Mouse (Mus musculus) forebrain, embryonic 10.5 days (tissue): ENCODE results near the gene Fnbp1. TPM values are rescaled to one million over a fixed set of nuclear protein-coding genes. Genes with fewer than 3 reads are reported as not detected.
A peak's percentile ranks its signal among the peaks of the same experiment; 100 is the strongest.

Source experiments
- DNase-seq: peaks from one replicate; pipeline ENCODE4 v3.0.0-alpha.2; 2017; ENCODE audit warnings: low spot score; ENCODE audit errors: extremely low spot score
- H3K27ac ChIP-seq: fragments of 300-500 bp; sonication (generic); 2 replicates; pipeline ENCODE4 v1.5.1; 2016; ENCODE audit warnings: mild to moderate bottlenecking
- H3K27me3 ChIP-seq: fragments of 300-500 bp; sonication (generic); 2 replicates; pipeline ENCODE4 v1.6.1; 2016; ENCODE audit warnings: mild to moderate bottlenecking; ENCODE audit not compliant: poor library complexity, severe bottlenecking
- H3K36me3 ChIP-seq: fragments of 300-500 bp; sonication (generic); replicated peaks from 2 replicates; pipeline ENCODE4 v1.6.1; 2016; ENCODE audit warnings: mild to moderate bottlenecking, moderate library complexity
- H3K4me1 ChIP-seq: fragments of 300-500 bp; sonication (generic); 2 replicates; pipeline ENCODE4 v1.6.1; 2016
- H3K4me3 ChIP-seq: fragments of 300-500 bp; sonication (generic); 2 replicates; pipeline ENCODE4 v1.5.1; 2016; ENCODE audit warnings: mild to moderate bottlenecking, moderate library complexity
- H3K9me3 ChIP-seq: fragments of 300-500 bp; sonication (generic); 2 replicates; pipeline ENCODE4 v1.6.1; 2016; ENCODE audit warnings: mild to moderate bottlenecking, moderate library complexity
- WGBS: fragments of 180-500 bp; shearing (Covaris S2); methylation state at CpG from one replicate; pipeline ENCODE4 v1.1.7; 2016; 5-methylcytosine and 5-hydroxymethylcytosine counted together
- polyA plus RNA-seq: library from polyadenylated mRNA; unstranded; fragments of >200 nt; fragmentation: Nextera tagmentation; extraction: Ambion mirVana; gene quantifications from 2 replicates; pipeline ENCODE4 v1.2.1, GENCODE M21; 2016

The Fnbp1 gene
- polyA plus RNA-seq, 1 experiment from 2014 or later, result 13.3 TPM

DNA sequence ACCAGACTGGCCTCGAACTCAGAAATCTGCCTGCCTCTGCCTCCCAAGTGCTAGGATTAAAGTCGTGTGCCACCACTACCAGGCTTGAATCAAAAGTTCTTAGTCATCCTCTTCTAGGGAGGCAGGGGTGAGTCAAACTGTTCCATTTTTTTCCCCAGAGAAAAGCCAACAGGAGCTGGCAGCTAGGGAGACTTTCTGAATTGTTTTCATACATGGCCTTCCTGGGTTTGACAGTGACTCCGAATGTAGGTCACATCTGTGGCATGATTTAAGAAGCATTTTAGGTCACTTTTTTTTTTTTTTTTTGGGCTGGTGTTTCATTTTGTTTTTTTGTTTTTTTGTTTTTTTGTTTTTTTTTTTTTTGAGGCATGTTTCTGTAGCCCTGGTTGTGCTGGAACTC, 23.6 kb downstream of the Fnbp1 start:
- Histone ChIP-seq H3K4me1 (peaks cover 17% of the 10 kb centered on the region), H3K27me3 (no peaks in the 10 kb centered on the region), H3K27ac (no peak overlapping the region), H3K9me3 (peaks cover 4% of the 10 kb centered on the region; the same call in 1 of the 2 replicates), H3K4me3 (no peak overlapping the region), H3K36me3 (0 out of 2 replicates have a peak, but pooled peaks cover 3% of the 10 kb centered on the region)
- 90% methylated on average over 3 of the region's 3 CpGs for WGBS
- DNase-seq, result no peak

DNA sequence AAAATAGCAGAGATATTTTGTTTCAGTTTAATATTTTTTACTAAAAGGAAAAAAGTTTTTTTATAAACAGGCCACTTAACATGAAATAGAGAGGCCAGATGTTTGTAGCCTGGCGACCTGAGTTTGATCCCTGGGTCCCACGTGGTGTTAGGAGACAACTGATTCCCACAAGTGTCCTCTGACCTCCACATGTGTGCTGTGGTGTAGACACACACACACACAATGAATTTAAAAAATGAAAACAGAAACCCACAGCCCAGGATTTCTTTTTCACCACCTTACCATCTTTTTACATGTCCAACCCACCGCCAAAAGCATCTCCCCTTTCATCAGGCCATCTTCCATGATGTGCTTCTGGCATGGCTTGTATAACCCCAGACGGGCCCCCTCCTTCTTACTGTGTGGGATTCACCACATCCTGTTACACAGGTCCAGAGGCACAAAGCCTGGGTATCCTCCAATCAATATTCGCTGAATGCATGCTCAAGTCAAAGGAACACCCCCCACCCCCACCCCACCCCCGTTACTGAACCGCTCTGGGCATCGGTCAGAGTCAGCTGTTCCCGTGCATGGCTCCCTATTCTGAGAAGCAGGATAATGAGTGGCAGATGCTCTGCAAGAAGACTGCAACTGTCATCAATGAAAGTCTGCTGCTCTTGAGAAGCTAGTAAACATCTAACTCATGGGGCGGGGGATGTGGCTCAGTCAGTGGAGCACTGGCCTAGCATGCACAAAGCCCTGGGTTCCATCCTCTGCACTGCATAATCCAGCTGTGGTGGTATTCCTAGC, 25.7 kb downstream of the Fnbp1 start:
- H3K36me3 ChIP-seq, result 0 out of 2 replicates have a peak, but pooled peaks cover 3% of the 10 kb centered on the region
- peak overlapping the region; percentile 51 for H3K27ac ChIP-seq
- H3K9me3 ChIP-seq, result peaks cover 4% of the 10 kb centered on the region; the same call in 1 of the 2 replicates
- no peaks in the 10 kb centered on the region for H3K27me3 ChIP-seq
- peaks cover 17% of the 10 kb centered on the region for H3K4me1 ChIP-seq
- no peak for DNase-seq
- H3K4me3 ChIP-seq, result no peak overlapping the region
- 71% methylated on average over 10 of the region's 10 CpGs for WGBS

DNA sequence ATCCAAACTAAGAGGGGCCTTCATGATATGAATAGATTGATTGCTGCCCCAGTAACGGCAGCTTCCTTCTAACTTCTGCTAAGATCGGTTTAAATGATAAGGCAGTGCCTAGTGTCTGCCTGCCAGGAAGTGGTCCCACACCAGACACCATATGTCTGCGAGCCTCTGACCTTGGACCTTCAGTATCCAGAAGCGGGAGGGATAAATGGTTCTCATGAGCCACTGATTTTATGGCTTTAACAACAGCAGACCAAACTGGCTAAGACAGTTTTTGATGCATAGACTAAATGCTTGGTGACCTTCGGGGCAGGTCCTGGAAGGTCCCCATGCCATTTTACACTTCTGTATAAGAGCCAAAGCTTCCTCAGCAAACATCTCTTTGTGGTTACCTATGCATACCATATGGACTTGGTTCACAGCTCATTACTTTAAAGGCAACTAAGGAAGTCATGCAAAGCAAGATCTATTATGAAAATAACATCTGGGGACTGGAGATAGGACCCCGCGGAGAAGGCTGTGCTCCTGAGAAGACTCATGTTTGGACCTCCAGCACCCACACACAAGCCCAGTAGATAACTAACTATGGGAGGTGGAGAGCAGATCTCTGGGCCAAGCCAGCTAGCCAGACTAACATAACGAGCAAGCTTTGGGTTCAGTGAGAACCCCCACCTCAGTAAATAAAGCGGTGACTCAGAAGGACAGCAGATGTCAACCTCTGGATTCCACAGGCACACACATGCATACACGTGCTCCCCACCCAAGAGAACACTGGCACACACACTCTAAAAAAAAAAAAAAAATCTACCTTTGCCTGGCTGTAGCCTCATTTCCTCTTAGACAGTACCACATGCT, 26.5 kb downstream of the Fnbp1 start:
- H3K36me3 ChIP-seq, result 0 out of 2 replicates have a peak, but pooled peaks cover 3% of the 10 kb centered on the region
- no peak for DNase-seq
- H3K27me3 ChIP-seq, result no peaks in the 10 kb centered on the region
- H3K4me3 ChIP-seq, result no peak overlapping the region
- H3K27ac ChIP-seq, result no peak overlapping the region
- peaks cover 4% of the 10 kb centered on the region; the same call in 1 of the 2 replicates for H3K9me3 ChIP-seq
- H3K4me1 ChIP-seq, result peaks cover 17% of the 10 kb centered on the region
- 70% methylated on average over 10 of the region's 10 CpGs for WGBS

- no peaks in the 10 kb centered on the region for H3K27me3 ChIP-seq
- peaks cover 4% of the 10 kb centered on the region; the same call in 1 of the 2 replicates for H3K9me3 ChIP-seq
- H3K36me3 ChIP-seq, result 0 out of 2 replicates have a peak, but pooled peaks cover 3% of the 10 kb centered on the region
- H3K4me3 ChIP-seq, result no peak overlapping the region
- DNase-seq, result no peak
- whole genome bisulfite sequencing, result 100% methylated on average over 2 of the region's 2 CpGs
- H3K4me1 ChIP-seq, result peaks cover 21% of the 10 kb centered on the region
- no peak overlapping the region for H3K27ac ChIP-seq
Measured at GRCm38 (mm10) chr2:31114205-31114604, 27.6 kb downstream of the Fnbp1 start.

DNA sequence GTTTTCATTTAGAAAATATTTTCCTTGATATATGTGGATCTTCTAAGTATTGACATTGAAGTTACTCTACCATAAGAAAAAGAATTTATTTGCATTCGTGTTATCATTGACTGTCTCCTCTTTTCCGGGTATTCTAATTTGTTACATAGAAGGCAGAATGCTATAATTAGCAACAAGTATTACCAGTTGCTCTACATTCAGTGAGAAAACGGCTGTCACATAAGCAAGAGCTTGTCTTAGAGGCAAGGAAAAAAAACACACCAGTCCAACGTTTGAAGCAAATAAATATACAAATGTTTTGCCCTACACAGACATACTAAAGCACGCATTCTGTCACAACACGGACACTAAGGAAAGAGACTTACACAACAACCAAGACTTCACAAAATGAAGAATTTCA, 30.1 kb downstream of the Fnbp1 start:
- Histone ChIP-seq H3K4me3 (no peak overlapping the region), H3K27me3 (no peaks in the 10 kb centered on the region), H3K4me1 (peaks cover 29% of the 10 kb centered on the region), H3K36me3 (no peaks in the 10 kb centered on the region), H3K27ac (no peak overlapping the region), H3K9me3 (peaks cover 4% of the 10 kb centered on the region; the same call in 1 of the 2 replicates)
- WGBS, result 90% methylated on average over 6 of the region's 6 CpGs
- DNase-seq, result no peak

DNA sequence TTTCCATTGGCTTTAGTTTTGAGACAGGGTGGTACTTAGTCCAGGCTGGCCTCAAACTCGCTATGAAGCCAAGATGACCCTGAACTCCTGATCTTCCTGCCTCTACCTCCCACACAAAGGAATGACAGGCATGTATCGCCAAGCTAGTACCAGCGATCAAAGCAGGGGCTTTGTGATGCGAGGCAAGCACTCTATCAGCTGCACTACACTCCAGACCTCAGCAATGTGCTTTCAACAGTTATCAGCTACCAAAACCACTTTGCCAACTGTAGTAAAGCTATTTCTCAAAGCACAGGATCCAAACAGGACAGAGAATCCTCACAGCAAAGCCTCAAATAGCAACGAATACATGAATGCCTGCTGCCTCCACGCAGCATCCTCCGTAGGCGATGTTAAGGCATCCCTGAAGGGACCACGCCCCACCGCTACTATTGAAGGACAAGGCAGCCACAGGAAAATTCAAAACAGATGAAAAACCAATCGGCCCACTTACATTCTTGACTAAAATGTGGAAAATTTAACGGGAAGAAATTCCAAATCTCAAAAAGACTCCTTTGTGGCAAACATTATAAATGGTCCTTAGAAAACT, 31.8 kb downstream of the Fnbp1 start:
- no peak for DNase-seq
- Histone ChIP-seq H3K4me1 (peaks cover 14% of the 10 kb centered on the region), H3K4me3 (no peak overlapping the region), H3K9me3 (peaks cover 4% of the 10 kb centered on the region; the same call in 1 of the 2 replicates), H3K27ac (no peak overlapping the region), H3K27me3 (no peaks in the 10 kb centered on the region), H3K36me3 (no peaks in the 10 kb centered on the region)
- 84% methylated on average over 12 of the region's 12 CpGs for WGBS

DNA sequence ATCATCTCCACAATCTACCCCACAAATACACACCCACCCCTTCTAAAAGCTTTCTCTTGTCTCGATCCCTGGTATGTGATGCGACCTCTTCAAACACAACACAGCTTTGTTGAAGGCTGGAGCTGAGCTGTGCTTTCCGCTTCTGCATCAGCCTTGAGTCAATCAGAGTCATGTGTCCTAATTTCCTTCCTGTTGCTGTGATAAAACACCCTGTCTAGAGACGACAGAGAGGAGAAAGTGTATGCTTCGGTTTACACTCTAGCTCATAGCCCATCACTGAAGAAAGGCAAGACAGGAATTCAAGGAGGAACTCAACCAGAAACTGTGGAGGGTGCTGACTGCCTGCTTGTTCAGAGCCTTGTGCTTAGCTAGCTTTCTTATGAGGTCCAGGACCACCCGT, 33.6 kb downstream of the Fnbp1 start:
- Histone ChIP-seq H3K4me1 (peaks cover 13% of the 10 kb centered on the region; the same call in 1 of the 2 replicates), H3K27ac (no peak overlapping the region), H3K36me3 (no peaks in the 10 kb centered on the region), H3K4me3 (no peak overlapping the region), H3K27me3 (no peaks in the 10 kb centered on the region), H3K9me3 (no peaks in the 10 kb centered on the region)
- 87% methylated on average over 6 of the region's 6 CpGs for WGBS
- no peak for DNase-seq

DNA sequence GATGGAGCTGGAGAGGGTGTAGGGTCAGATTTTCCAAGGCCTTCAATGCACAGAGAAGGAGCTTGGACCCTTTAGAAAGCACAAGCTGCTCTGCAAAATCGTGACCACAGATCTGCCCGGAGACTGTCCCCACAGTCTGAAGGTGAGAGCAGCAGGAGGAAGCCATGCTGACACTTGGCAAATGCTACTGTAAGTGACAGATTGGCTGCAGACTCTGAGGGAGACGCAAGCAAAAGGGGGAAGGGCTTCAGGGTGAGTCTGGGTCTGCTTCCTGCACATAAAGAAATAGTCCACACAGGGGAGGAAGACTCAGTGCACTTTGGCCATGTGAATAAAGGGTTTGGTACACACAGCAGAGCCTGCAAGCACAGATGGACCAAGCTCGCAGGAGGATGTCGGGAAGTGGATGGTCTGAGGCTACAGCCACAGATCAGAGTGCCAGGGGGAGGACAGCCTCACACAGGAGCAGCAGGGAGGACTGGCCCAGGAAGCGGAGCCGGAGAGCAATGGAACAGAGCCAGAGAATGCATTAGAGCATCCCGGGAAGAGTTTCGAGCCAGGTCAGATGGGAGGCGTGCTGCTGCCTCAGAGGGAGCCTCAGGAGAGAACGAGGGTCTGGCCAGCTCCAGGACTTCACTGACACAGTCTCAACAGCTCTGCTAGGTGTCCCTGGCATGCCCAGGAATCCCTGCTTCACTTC, 35.0 kb downstream of the Fnbp1 start:
- 75% methylated on average over 11 of the region's 11 CpGs for WGBS
- DNase-seq, result no peak
- Histone ChIP-seq H3K27me3 (no peaks in the 10 kb centered on the region), H3K4me3 (no peak overlapping the region), H3K9me3 (no peaks in the 10 kb centered on the region), H3K4me1 (peaks cover 13% of the 10 kb centered on the region; the same call in 1 of the 2 replicates), H3K27ac (no peak overlapping the region), H3K36me3 (no peaks in the 10 kb centered on the region)

- no peaks in the 10 kb centered on the region for H3K9me3 ChIP-seq
- 87% methylated on average over 3 of the region's 3 CpGs for WGBS
- DNase-seq, result no peak
- H3K4me1 ChIP-seq, result peaks cover 20% of the 10 kb centered on the region; the same call in 1 of the 2 replicates
- no peaks in the 10 kb centered on the region for H3K27me3 ChIP-seq
- peaks cover 6% of the 10 kb centered on the region; the same call in 1 of the 2 replicates for H3K36me3 ChIP-seq
- no peak overlapping the region for H3K27ac ChIP-seq
- no peak overlapping the region for H3K4me3 ChIP-seq
Measured at GRCm38 (mm10) chr2:31106004-31106403, 35.8 kb downstream of the Fnbp1 start.

- no peaks in the 10 kb centered on the region for H3K27me3 ChIP-seq
- no peak for DNase-seq
- H3K36me3 ChIP-seq, result peaks cover 7% of the 10 kb centered on the region; the same call in 1 of the 2 replicates
- peaks cover 20% of the 10 kb centered on the region; the same call in 1 of the 2 replicates for H3K4me1 ChIP-seq
- WGBS, result 83% methylated on average over 3 of the region's 3 CpGs
- H3K9me3 ChIP-seq, result no peaks in the 10 kb centered on the region
- no peak overlapping the region for H3K27ac ChIP-seq
- H3K4me3 ChIP-seq, result no peak overlapping the region
Measured at GRCm38 (mm10) chr2:31105279-31105678, 36.5 kb downstream of the Fnbp1 start.

DNA sequence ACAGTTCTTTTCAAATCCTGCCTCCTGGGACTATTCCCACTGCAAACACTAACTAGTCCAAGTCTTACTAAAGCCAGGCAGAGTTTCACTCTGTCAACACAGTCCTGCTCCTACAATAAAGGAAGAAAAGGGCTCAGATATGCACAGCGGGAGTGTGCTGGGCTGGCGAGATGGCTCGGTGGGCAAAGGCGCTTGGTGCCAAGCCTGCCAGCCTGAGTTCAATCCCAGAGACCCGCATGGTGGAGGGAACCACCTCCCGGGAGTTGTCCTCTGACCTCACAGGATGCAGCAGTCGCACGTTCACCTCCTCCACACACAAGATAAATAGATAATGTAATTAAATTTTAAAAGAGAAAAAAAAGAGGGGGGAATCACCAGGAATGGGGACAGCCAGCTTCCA, 38.5 kb downstream of the Fnbp1 start:
- Histone ChIP-seq H3K9me3 (no peaks in the 10 kb centered on the region), H3K36me3 (peaks cover 13% of the 10 kb centered on the region; the same call in 1 of the 2 replicates), H3K4me3 (no peak overlapping the region), H3K27ac (no peak overlapping the region), H3K27me3 (no peaks in the 10 kb centered on the region), H3K4me1 (peaks cover 16% of the 10 kb centered on the region; the same call in 1 of the 2 replicates)
- WGBS, result 79% methylated on average over 8 of the region's 8 CpGs
- DNase-seq, result no peak

- H3K27me3 ChIP-seq, result no peaks in the 10 kb centered on the region
- H3K36me3 ChIP-seq, result peaks cover 13% of the 10 kb centered on the region; the same call in 1 of the 2 replicates
- no peak overlapping the region for H3K4me3 ChIP-seq
- no peaks in the 10 kb centered on the region for H3K9me3 ChIP-seq
- 0 out of 2 replicates have a peak, but pooled peaks cover 7% of the 10 kb centered on the region for H3K4me1 ChIP-seq
- 92% methylated on average over 3 of the region's 3 CpGs for WGBS
- no peak for DNase-seq
- H3K27ac ChIP-seq, result no peak overlapping the region
Measured at GRCm38 (mm10) chr2:31101285-31101684, 40.5 kb downstream of the Fnbp1 start.
